Mouse (Mus musculus): ENCODE measurements around the gene Rapgef2. TPM values are rescaled to one million over a fixed set of nuclear protein-coding genes. Genes with fewer than 3 reads are reported as not detected.
"Not testable (repeated sequence)": the region's sequence is repeated elsewhere in the genome, so short reads cannot be mapped to it uniquely, and the experiment has no call there.

Gene Rapgef2
- polyA plus RNA-seq, 1 experiment from 2014 or later = 3.1 TPM

DNA sequence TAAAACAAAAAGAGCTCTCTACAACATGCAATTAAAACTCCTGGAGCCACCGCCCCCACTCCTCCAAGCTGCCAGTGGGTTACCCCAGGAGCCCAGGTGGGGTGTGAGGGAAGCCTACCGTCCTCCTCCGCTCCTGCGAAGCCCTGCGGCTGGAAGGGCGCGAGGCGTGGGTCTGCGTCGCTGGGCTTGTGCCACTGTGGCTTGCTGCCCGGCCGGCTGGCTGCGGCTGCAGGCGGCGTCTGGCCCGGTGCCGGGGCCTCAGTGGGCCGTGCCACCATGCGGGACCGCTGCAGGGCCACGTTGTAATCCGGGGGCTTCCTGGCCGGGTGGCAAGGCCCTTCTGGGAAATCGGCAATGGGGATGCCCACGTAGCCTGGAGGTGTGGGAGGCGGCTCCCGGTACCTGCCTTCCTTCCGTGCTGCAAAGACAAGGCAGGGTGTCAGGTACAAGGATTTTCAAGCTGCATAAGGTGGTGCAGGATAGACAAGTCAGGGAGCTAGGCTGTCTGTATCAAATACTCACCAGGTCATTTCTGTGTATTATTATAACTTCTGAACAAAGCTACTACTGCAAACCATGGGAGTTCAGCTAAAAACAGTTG lies 219.8 kb downstream of the Rapgef2 start:
- H3K9ac ChIP-seq (ENCODE audit: low read depth, low read length) = no peak overlapping the region
- no peaks in the 10 kb centered on the region for H3K4me1 ChIP-seq (replicated peaks; ENCODE audit: control insufficient read depth, insufficient read depth, low read length)
- 82% methylated on average over 28 of the region's 28 CpGs for WGBS
- no peak overlapping the region for H3K27ac ChIP-seq (ENCODE audit: low read depth, low read length)
- no peaks in the 10 kb centered on the region for H3K9me3 ChIP-seq (ENCODE audit: control insufficient read depth, low read length)
- no peak overlapping the region for H3K4me2 ChIP-seq
- no peak overlapping the region for H3K4me3 ChIP-seq (ENCODE audit: low read depth, low read length)
- DNase-seq (ENCODE audit: low spot score) = no peak
- H3K27me3 ChIP-seq (replicated peaks; ENCODE audit: control insufficient read depth, insufficient read depth, low read length) = no peaks in the 10 kb centered on the region
- H3K36me3 ChIP-seq (ENCODE audit: control insufficient read depth, insufficient read depth, low read length) = peaks cover 4% of the 10 kb centered on the region; the same call in 1 of the 2 replicates
- ATAC-seq (replicated peaks; ENCODE audit: low FRiP score) = no peak

DNA sequence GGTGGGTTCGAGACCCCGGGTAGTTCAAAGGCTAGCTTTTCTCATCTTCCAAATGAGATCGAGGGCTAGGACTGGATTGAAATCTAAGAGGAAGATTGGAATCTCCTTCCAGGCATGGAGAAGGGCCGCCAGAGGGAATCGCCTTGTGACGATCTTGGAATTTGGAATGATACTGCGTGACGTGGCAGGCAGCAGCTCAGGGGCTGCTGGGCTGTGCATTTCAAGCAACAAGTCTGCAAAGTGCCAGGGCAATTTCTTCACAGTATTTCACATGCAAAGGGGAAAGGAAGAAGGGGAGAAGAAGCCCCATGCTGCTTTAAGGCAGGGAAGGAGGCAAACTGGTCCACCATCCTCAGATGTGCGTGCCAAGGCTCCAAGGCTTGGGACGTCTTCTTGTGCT lies 222.2 kb downstream of the Rapgef2 start:
- ATAC-seq (replicated peaks; ENCODE audit: low FRiP score) = no peak
- Histone ChIP-seq H3K9ac (ENCODE audit: low read depth, low read length) (no peak overlapping the region), H3K36me3 (ENCODE audit: control insufficient read depth, insufficient read depth, low read length) (peaks cover 4% of the 10 kb centered on the region; the same call in 1 of the 2 replicates), H3K27ac (ENCODE audit: low read depth, low read length) (no peak overlapping the region), H3K4me3 (ENCODE audit: low read depth, low read length) (no peak overlapping the region), H3K27me3 (replicated peaks; ENCODE audit: control insufficient read depth, insufficient read depth, low read length) (no peaks in the 10 kb centered on the region), H3K9me3 (ENCODE audit: control insufficient read depth, low read length) (no peaks in the 10 kb centered on the region), H3K4me2 (no peak overlapping the region), H3K4me1 (replicated peaks; ENCODE audit: control insufficient read depth, insufficient read depth, low read length) (no peaks in the 10 kb centered on the region)
- no peak for DNase-seq (ENCODE audit: low spot score)
- 87% methylated on average over 10 of the region's 10 CpGs for WGBS

DNA sequence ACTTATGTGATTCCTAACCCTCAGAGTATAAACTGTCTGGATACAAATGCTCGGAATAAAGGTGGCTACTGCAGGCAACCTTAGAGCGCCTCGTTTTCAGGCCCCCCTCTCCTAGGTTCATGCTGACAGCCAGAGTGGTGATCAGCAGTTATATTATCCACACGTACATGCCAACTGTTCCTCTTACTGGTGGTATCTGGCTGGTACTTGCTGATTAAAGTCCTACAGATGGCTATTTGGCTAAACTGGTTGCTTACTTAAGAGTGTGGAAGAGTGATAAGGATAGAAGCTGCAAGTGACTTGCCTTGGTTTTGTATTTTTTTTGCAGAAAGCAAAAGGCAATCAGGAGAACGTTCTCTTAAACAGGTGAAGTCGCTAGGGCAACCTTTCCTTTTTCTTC lies 224.9 kb downstream of the Rapgef2 start:
- ATAC-seq (replicated peaks; ENCODE audit: low FRiP score) = peak; percentile 75
- Histone ChIP-seq H3K27me3 (replicated peaks; ENCODE audit: control insufficient read depth, insufficient read depth, low read length) (no peaks in the 10 kb centered on the region), H3K36me3 (ENCODE audit: control insufficient read depth, insufficient read depth, low read length) (0 out of 2 replicates have a peak, but pooled peaks cover 1% of the 10 kb centered on the region), H3K4me2 (no peak overlapping the region), H3K4me3 (ENCODE audit: low read depth, low read length) (no peak overlapping the region), H3K4me1 (replicated peaks; ENCODE audit: control insufficient read depth, insufficient read depth, low read length) (no peaks in the 10 kb centered on the region), H3K9ac (ENCODE audit: low read depth, low read length) (no peak overlapping the region), H3K27ac (ENCODE audit: low read depth, low read length) (no peak overlapping the region), H3K9me3 (ENCODE audit: control insufficient read depth, low read length) (no peaks in the 10 kb centered on the region)
- WGBS = 47% methylated on average over 6 of the region's 6 CpGs
- no peak for DNase-seq (ENCODE audit: low spot score)

DNA sequence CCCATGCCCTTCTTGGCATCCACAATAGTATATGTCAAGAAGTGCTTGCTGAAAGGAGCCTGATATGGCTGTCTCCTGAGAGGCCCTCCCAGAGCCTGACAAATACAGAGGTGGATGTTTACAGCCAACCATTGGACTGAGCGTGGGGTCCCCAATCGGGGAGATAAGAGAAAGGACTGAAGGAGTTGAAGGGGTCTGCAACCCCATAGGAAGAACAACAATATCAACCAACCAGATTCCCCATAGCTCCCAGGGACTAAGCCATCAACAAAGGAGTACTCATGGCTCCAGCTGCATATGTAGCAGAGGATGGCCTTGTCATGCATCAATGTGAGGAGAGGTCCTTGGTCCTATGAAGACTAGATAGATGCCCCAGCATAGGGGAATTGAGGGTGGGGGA lies 227.8 kb downstream of the Rapgef2 start:
- H3K4me2 ChIP-seq; H3K9me3 ChIP-seq (ENCODE audit: control insufficient read depth, low read length); H3K4me3 ChIP-seq (ENCODE audit: low read depth, low read length); H3K36me3 ChIP-seq (ENCODE audit: control insufficient read depth, insufficient read depth, low read length); ATAC-seq (replicated peaks; ENCODE audit: low FRiP score); H3K27ac ChIP-seq (ENCODE audit: low read depth, low read length); DNase-seq (ENCODE audit: low spot score); H3K4me1 ChIP-seq (replicated peaks; ENCODE audit: control insufficient read depth, insufficient read depth, low read length); H3K27me3 ChIP-seq (replicated peaks; ENCODE audit: control insufficient read depth, insufficient read depth, low read length); H3K9ac ChIP-seq (ENCODE audit: low read depth, low read length): not testable (repeated sequence)
- WGBS = 86% methylated on average over 2 of the region's 2 CpGs

DNA sequence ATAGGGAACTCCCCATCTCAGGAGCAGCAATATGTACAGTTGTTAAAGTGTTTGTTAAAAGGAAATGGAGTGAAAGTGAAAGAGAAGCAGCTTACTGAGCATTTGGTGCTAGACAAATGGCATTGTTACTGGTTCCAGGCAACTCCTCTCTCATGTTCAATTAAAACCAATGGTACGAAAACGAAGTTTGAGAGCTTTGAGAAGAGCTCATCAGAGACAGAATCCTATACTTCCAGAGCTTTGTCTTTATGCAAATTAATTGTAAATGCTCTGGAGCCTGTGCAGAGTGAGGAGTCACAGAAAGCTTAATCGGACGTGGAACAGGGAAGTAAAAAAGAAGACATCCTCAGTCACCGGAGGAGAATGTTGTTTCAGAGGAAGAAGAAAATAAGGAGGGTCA lies 241.1 kb downstream of the Rapgef2 start:
- 81% methylated on average over 5 of the region's 5 CpGs for WGBS
- no peaks in the 10 kb centered on the region for H3K9me3 ChIP-seq (ENCODE audit: control insufficient read depth, low read length)
- no peak overlapping the region for H3K4me2 ChIP-seq
- H3K9ac ChIP-seq (ENCODE audit: low read depth, low read length) = no peak overlapping the region
- no peak overlapping the region for H3K4me3 ChIP-seq (ENCODE audit: low read depth, low read length)
- H3K4me1 ChIP-seq (replicated peaks; ENCODE audit: control insufficient read depth, insufficient read depth, low read length) = no peaks in the 10 kb centered on the region
- H3K36me3 ChIP-seq (ENCODE audit: control insufficient read depth, insufficient read depth, low read length) = no peaks in the 10 kb centered on the region
- ATAC-seq (replicated peaks; ENCODE audit: low FRiP score) (no peak), DNase-seq (ENCODE audit: low spot score) (no peak)
- H3K27ac ChIP-seq (ENCODE audit: low read depth, low read length) = no peak overlapping the region
- H3K27me3 ChIP-seq (replicated peaks; ENCODE audit: control insufficient read depth, insufficient read depth, low read length) = no peaks in the 10 kb centered on the region

DNA sequence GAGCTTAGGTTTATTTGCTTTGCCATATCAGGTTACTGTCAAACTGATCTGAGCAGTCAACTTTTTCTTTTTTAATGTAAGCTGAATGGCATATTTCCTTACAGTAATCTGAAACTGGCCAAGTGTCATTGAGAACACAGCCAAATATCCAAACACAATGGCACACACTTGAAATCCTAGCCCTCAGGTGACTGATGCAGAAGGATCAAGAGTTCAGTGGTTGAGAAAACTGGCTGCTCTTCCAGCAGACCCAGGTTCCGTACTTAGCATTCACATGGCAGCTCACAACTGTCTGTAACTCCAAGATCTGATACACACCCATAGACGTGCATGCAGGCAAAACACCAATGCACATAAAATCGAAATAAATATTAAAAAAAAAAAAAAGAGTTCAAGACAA lies 243.3 kb downstream of the Rapgef2 start:
- no peaks in the 10 kb centered on the region for H3K4me1 ChIP-seq (replicated peaks; ENCODE audit: control insufficient read depth, insufficient read depth, low read length)
- no peaks in the 10 kb centered on the region for H3K27me3 ChIP-seq (replicated peaks; ENCODE audit: control insufficient read depth, insufficient read depth, low read length)
- H3K36me3 ChIP-seq (ENCODE audit: control insufficient read depth, insufficient read depth, low read length) = no peaks in the 10 kb centered on the region
- DNase-seq (ENCODE audit: low spot score) (no peak), ATAC-seq (replicated peaks; ENCODE audit: low FRiP score) (no peak)
- H3K4me2 ChIP-seq = no peak overlapping the region
- no peak overlapping the region for H3K4me3 ChIP-seq (ENCODE audit: low read depth, low read length)
- 75% methylated on average over 3 of the region's 3 CpGs for WGBS
- H3K9me3 ChIP-seq (ENCODE audit: control insufficient read depth, low read length) = no peaks in the 10 kb centered on the region
- H3K9ac ChIP-seq (ENCODE audit: low read depth, low read length) = no peak overlapping the region
- no peak overlapping the region for H3K27ac ChIP-seq (ENCODE audit: low read depth, low read length)

DNA sequence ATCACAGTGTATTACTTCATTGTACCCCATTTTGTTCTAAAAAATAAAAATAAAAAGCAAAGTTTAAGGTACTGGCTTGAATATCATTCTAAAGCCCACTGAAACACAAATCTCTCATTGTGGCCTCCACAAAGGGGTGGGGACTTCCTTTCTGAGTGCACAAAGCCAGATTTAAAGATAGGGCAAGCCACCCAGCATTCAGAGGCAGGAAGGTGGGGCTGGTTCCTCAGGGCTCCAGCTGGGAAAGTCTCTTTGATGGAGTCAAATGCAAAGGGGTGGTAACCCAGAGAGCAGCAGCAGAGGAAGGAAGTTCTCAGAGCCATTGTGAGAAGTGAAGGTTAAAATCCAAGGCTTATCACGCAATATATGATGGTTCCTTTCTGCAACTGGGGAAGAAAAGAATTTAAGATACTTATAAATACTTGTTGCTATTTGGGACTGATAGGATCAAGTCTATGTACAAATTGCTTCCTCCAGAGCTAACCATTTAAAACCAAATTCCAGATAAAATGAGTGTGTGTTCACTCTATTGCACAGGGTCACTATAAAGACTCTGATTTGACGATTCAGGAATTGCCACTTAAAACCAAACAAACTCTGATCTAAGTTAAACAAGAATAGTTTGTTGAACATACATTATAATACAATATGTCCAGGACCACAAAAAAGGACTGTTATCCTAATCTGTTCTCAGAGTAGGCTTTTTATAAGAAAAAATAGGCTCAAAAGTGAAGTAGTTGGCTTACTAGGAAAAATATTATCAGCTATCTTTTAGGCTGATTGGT lies 246.5 kb downstream of the Rapgef2 start:
- Histone ChIP-seq H3K27ac (ENCODE audit: low read depth, low read length) (no peak overlapping the region), H3K9ac (ENCODE audit: low read depth, low read length) (no peak overlapping the region), H3K4me1 (replicated peaks; ENCODE audit: control insufficient read depth, insufficient read depth, low read length) (no peaks in the 10 kb centered on the region), H3K27me3 (replicated peaks; ENCODE audit: control insufficient read depth, insufficient read depth, low read length) (no peaks in the 10 kb centered on the region), H3K4me2 (no peak overlapping the region), H3K36me3 (ENCODE audit: control insufficient read depth, insufficient read depth, low read length) (no peaks in the 10 kb centered on the region), H3K4me3 (ENCODE audit: low read depth, low read length) (no peak overlapping the region), H3K9me3 (ENCODE audit: control insufficient read depth, low read length) (no peaks in the 10 kb centered on the region)
- WGBS = 51% methylated on average over 2 of the region's 2 CpGs
- DNase-seq (ENCODE audit: low spot score) = no peak
- ATAC-seq (replicated peaks; ENCODE audit: low FRiP score) = no peak

DNA sequence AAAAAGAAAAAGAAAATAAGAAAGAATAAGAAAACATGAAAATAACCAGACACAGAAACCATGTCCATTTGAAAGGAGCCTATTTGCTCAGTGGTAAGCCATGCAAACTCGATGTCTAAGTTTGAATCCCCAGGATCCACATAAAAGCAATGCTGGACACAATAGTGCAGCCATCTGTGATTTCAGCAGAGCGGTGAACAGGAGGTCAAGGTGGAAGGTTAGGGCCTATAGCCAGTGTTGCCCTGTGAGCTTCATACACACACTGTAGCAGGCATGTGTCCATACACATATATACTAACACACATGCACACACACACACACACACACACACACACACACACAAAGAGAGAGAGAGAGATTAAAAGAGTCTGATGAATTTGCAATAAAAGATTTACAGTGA lies 247.3 kb downstream of the Rapgef2 start:
- Histone ChIP-seq H3K9ac (ENCODE audit: low read depth, low read length) (no peak overlapping the region), H3K4me3 (ENCODE audit: low read depth, low read length) (no peak overlapping the region), H3K36me3 (ENCODE audit: control insufficient read depth, insufficient read depth, low read length) (no peaks in the 10 kb centered on the region), H3K27ac (ENCODE audit: low read depth, low read length) (no peak overlapping the region), H3K9me3 (ENCODE audit: control insufficient read depth, low read length) (no peaks in the 10 kb centered on the region), H3K4me1 (replicated peaks; ENCODE audit: control insufficient read depth, insufficient read depth, low read length) (no peaks in the 10 kb centered on the region), H3K4me2 (no peak overlapping the region), H3K27me3 (replicated peaks; ENCODE audit: control insufficient read depth, insufficient read depth, low read length) (no peaks in the 10 kb centered on the region)
- no peak for ATAC-seq (replicated peaks; ENCODE audit: low FRiP score)
- DNase-seq (ENCODE audit: low spot score) = no peak
- WGBS = 80% methylated on average over 2 of the region's 2 CpGs

DNA sequence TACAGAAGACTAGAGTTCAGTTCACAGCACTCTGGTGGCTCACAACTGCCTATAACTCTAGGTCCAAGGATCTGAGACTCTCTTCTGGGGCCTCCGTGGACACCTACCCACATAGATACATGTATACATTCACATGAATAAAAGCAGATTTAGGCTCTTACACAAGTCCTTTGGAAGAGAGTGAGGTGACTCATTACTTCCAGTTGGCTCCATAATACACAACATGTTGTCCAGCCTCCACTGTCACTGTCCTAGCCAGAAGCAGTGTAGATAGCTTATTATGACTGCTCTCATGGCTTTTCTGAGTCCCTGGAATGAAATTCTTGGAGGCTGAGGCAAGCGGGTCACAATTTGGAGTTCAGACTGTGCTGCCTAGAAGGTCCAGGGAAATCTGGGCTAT lies 251.9 kb downstream of the Rapgef2 start:
- DNase-seq (ENCODE audit: low spot score) (no peak), ATAC-seq (replicated peaks; ENCODE audit: low FRiP score) (no peak)
- no peaks in the 10 kb centered on the region for H3K4me1 ChIP-seq (replicated peaks; ENCODE audit: control insufficient read depth, insufficient read depth, low read length)
- no peaks in the 10 kb centered on the region for H3K27me3 ChIP-seq (replicated peaks; ENCODE audit: control insufficient read depth, insufficient read depth, low read length)
- H3K9me3 ChIP-seq (ENCODE audit: control insufficient read depth, low read length) = peaks cover 9% of the 10 kb centered on the region
- H3K4me2 ChIP-seq = no peak overlapping the region
- no peak overlapping the region for H3K9ac ChIP-seq (ENCODE audit: low read depth, low read length)
- H3K4me3 ChIP-seq (ENCODE audit: low read depth, low read length) = no peak overlapping the region
- WGBS = 85% methylated on average over 2 of the region's 2 CpGs
- no peaks in the 10 kb centered on the region for H3K36me3 ChIP-seq (ENCODE audit: control insufficient read depth, insufficient read depth, low read length)
- no peak overlapping the region for H3K27ac ChIP-seq (ENCODE audit: low read depth, low read length)
